Mouse (Mus musculus) cerebellum, adult 2 months (tissue): ENCODE measurements around the gene Rora.

Experiments used
- CTCF ChIP-seq: fragments of 200-500 bp; IDR thresholded peaks from 2 replicates; pipeline ENCODE4 v1.5.1; 2011; ENCODE audit warnings: low read depth, mild to moderate bottlenecking, control low read depth, low read length, moderate library complexity, borderline replicate concordance; ENCODE audit not compliant: insufficient read depth
- POLR2A ChIP-seq: fragments of 200-500 bp; IDR thresholded peaks from 2 replicates; pipeline ENCODE4 v1.6.1; 2011; ENCODE audit warnings: low read length, control low read depth, borderline replicate concordance; ENCODE audit not compliant: insufficient read depth

GRCm38 (mm10) chr9:69125787-69126161, 472.2 kb downstream of the Rora start:
- TF ChIP-seq CTCF: no peak
- TF ChIP-seq POLR2A: 0 out of 2 replicates have a peak, but pooled peaks have one; percentile 6
